Mouse (Mus musculus) C2C12 (cell line): ENCODE data around the gene Nr5a1. TPM values are rescaled to one million over a fixed set of nuclear protein-coding genes. Genes with fewer than 3 reads are reported as not detected.
A peak's percentile ranks its signal among the peaks of the same experiment; 100 is the strongest.

Experiments used
- H3K27me3 ChIP-seq: one replicate; pipeline ENCODE4 v1.6.1; 2011; ENCODE audit not compliant: control insufficient read depth, insufficient read depth, insufficient read length
- H3K36me3 ChIP-seq: one replicate; pipeline ENCODE4 v1.6.1; 2011; ENCODE audit not compliant: control insufficient read depth, insufficient read depth
- H3K4me3 ChIP-seq: one replicate; pipeline ENCODE4 v1.5.1; 2011; ENCODE audit warnings: mild to moderate bottlenecking, control low read depth; ENCODE audit not compliant: poor library complexity, insufficient read depth, severe bottlenecking
- H3K79me2 ChIP-seq: one replicate; pipeline ENCODE4 v1.6.1; 2011; ENCODE audit not compliant: control insufficient read depth, insufficient read depth
- H3K79me3 ChIP-seq: one replicate; pipeline ENCODE4 v1.6.1; 2011; ENCODE audit warnings: low read depth, control low read depth
- H3ac ChIP-seq: one replicate; pipeline ENCODE3; 2011; ENCODE audit warnings: low read depth; ENCODE audit not compliant: control insufficient read depth, insufficient read length
- FOSL1 ChIP-seq: IDR thresholded peaks from one replicate; pipeline ENCODE4 v1.8.0; 2011; ENCODE audit warnings: mild to moderate bottlenecking, low read length; ENCODE audit not compliant: poor library complexity, insufficient read depth, severe bottlenecking
- MAX ChIP-seq: IDR thresholded peaks from one replicate; pipeline ENCODE4 v1.6.1; 2011; ENCODE audit warnings: mild to moderate bottlenecking, control low read depth
- polyA plus RNA-seq: library from polyadenylated mRNA; unstranded; fragments of >200 nt; fragmentation: generic; extraction: Trizol; gene quantifications from one replicate; pipeline ENCODE4 v1.2.1, GENCODE M21; 2012; ENCODE audit warnings: missing spikeins

The Nr5a1 gene
- polyA plus RNA-seq, 1 experiment = 0.01 TPM

- peak within 1 kb of the TSS; percentile 99 for H3ac ChIP-seq
- peaks cover 38% of the 10 kb centered on the region for H3K79me2 ChIP-seq
- peak within 1 kb of the TSS; percentile 87 for H3K4me3 ChIP-seq
- H3K27me3 ChIP-seq = no peaks in the 10 kb centered on the region
- H3K36me3 ChIP-seq = peaks cover 39% of the 10 kb centered on the region
- H3K79me3 ChIP-seq = peaks cover 24% of the 10 kb centered on the region
- TF ChIP-seq MAX (peak; percentile 11), FOSL1 (no peak)
Observed at GRCm38 (mm10) chr2:38643625-38644427, 70.5 kb downstream of the Nr5a1 start, which contains the start of gene Psmb7. TSS of gene Psmb7 (minus strand) at chr2:38644087.

Other genes with a start within 250 kb of the Nr5a1 start
- gene Nek6, start 202.9 kb downstream of the Nr5a1 start, polyA plus RNA-seq = 27.9 TPM
- 377 TPM for gene Psmb7, start 70.5 kb downstream of the Nr5a1 start, polyA plus RNA-seq
- 0.74 TPM for gene Nr6a1, start 213.1 kb upstream of the Nr5a1 start, polyA plus RNA-seq
- gene Olfml2a, start 217.4 kb upstream of the Nr5a1 start, polyA plus RNA-seq = not detected